Mouse (Mus musculus) right cerebral cortex, adult 2 months (tissue): ENCODE measurements around the gene Pxylp1.

Source experiments
- DNase-seq, 2 experiments: peaks; one replicate each; pipeline ENCODE4 v3.0.0; 2021 to 2022; ENCODE audit warnings: low spot score in 2 of 2

The Pxylp1 gene

GRCm38 (mm10) chr9:96860380-96861091 is 31.9 kb downstream of the Pxylp1 start:
- no peak for DNase-seq

- no peak for DNase-seq
These were observed 33.4 kb downstream of the Pxylp1 start for GRCm38 (mm10) chr9:96859027-96859426.

- no peak for DNase-seq
These were observed 34.6 kb downstream of the Pxylp1 start for GRCm38 (mm10) chr9:96857838-96858237.

- no peak for DNase-seq
These were observed 38.9 kb downstream of the Pxylp1 start for GRCm38 (mm10) chr9:96853300-96854186.

- peak; percentile 60 to 63 for DNase-seq
These were observed 40.8 kb downstream of the Pxylp1 start for GRCm38 (mm10) chr9:96851634-96852033.

- DNase-seq: no peak
These were observed 41.4 kb downstream of the Pxylp1 start for GRCm38 (mm10) chr9:96851036-96851435.

- DNase-seq: no peak
These were observed 43.5 kb downstream of the Pxylp1 start for GRCm38 (mm10) chr9:96849012-96849411.

GRCm38 (mm10) chr9:96846361-96846760 is 46.1 kb downstream of the Pxylp1 start:
- no peak for DNase-seq

GRCm38 (mm10) chr9:96844798-96845209 is 47.7 kb downstream of the Pxylp1 start:
- DNase-seq: peak; percentile 56 to 62

- no peak for DNase-seq
These were observed 53.1 kb downstream of the Pxylp1 start for GRCm38 (mm10) chr9:96839376-96839775.

GRCm38 (mm10) chr9:96838864-96839263 is 53.6 kb downstream of the Pxylp1 start:
- DNase-seq: peak; percentile 42 to 55

GRCm38 (mm10) chr9:96837781-96838420 is 54.6 kb downstream of the Pxylp1 start:
- no peak for DNase-seq

- no peak for DNase-seq
These were observed 55.5 kb downstream of the Pxylp1 start for GRCm38 (mm10) chr9:96836984-96837383.

- DNase-seq: no peak
These were observed 57.0 kb downstream of the Pxylp1 start for GRCm38 (mm10) chr9:96835374-96835921.

GRCm38 (mm10) chr9:96833606-96834005 is 58.9 kb downstream of the Pxylp1 start:
- DNase-seq: no peak

- DNase-seq: no peak
These were observed 60.0 kb downstream of the Pxylp1 start for GRCm38 (mm10) chr9:96832516-96832915.

- DNase-seq: no peak
These were observed 61.6 kb downstream of the Pxylp1 start for GRCm38 (mm10) chr9:96830856-96831359.

- DNase-seq: no peak
These were observed 62.8 kb downstream of the Pxylp1 start for GRCm38 (mm10) chr9:96829682-96830081.

- no peak for DNase-seq
These were observed 64.4 kb downstream of the Pxylp1 start for GRCm38 (mm10) chr9:96828071-96828470.

GRCm38 (mm10) chr9:96827002-96827785 is 65.3 kb downstream of the Pxylp1 start:
- DNase-seq: no peak

GRCm38 (mm10) chr9:96824857-96825256 is 67.6 kb downstream of the Pxylp1 start:
- DNase-seq: no peak
